Mouse (Mus musculus): ENCODE data around the gene Fgfr2. TPM values are rescaled to one million over a fixed set of nuclear protein-coding genes. Genes with fewer than 3 reads are reported as not detected.

The Fgfr2 gene
- polyA plus RNA-seq, 1 experiment from 2014 or later: 106 TPM

- H3K9me3 ChIP-seq (ENCODE audit: control insufficient read depth, low read length): no peaks in the 10 kb centered on the region
- 75% methylated on average over 10 of the region's 10 CpGs for WGBS
- H3K36me3 ChIP-seq (ENCODE audit: control insufficient read depth, insufficient read depth, low read length): no peaks in the 10 kb centered on the region
- no peak overlapping the region for H3K9ac ChIP-seq (ENCODE audit: low read depth, low read length)
- H3K4me2 ChIP-seq (ENCODE audit: low read depth, low read length): no peak overlapping the region
- no peaks in the 10 kb centered on the region for H3K4me1 ChIP-seq (ENCODE audit: control insufficient read depth, insufficient read depth, low read length)
- no peaks in the 10 kb centered on the region for H3K27me3 ChIP-seq (replicated peaks; ENCODE audit: control insufficient read depth, insufficient read depth, low read length)
- ATAC-seq (ENCODE audit: low read depth): no peak
- H3K4me3 ChIP-seq (ENCODE audit: low read depth, low read length): no peak overlapping the region
- DNase-seq (ENCODE audit: low spot score): no peak
- H3K27ac ChIP-seq (replicated peaks; ENCODE audit: low read depth, low read length): no peak overlapping the region
Measured at GRCm38 (mm10) chr7:130819624-130820023, 2303.5 kb downstream of the Fgfr2 start.

GRCm38 (mm10) chr7:130818813-130819212 is 2304.3 kb downstream of the Fgfr2 start:
- H3K36me3 ChIP-seq (ENCODE audit: control insufficient read depth, insufficient read depth, low read length): no peaks in the 10 kb centered on the region
- no peak overlapping the region for H3K4me3 ChIP-seq (ENCODE audit: low read depth, low read length)
- no peaks in the 10 kb centered on the region for H3K27me3 ChIP-seq (replicated peaks; ENCODE audit: control insufficient read depth, insufficient read depth, low read length)
- H3K27ac ChIP-seq (replicated peaks; ENCODE audit: low read depth, low read length): no peak overlapping the region
- H3K9me3 ChIP-seq (ENCODE audit: control insufficient read depth, low read length): no peaks in the 10 kb centered on the region
- H3K9ac ChIP-seq (ENCODE audit: low read depth, low read length): no peak overlapping the region
- WGBS: 75% methylated on average over 5 of the region's 5 CpGs
- no peaks in the 10 kb centered on the region for H3K4me1 ChIP-seq (ENCODE audit: control insufficient read depth, insufficient read depth, low read length)
- no peak for ATAC-seq (ENCODE audit: low read depth)
- DNase-seq (ENCODE audit: low spot score): no peak
- H3K4me2 ChIP-seq (ENCODE audit: low read depth, low read length): no peak overlapping the region

- H3K27me3 ChIP-seq (replicated peaks; ENCODE audit: control insufficient read depth, insufficient read depth, low read length): no peaks in the 10 kb centered on the region
- WGBS: 76% methylated on average over 7 of the region's 7 CpGs
Measured at GRCm38 (mm10) chr7:130816243-130816642, 2306.9 kb downstream of the Fgfr2 start.

GRCm38 (mm10) chr7:130815601-130816000 is 2307.5 kb downstream of the Fgfr2 start:
- H3K27ac ChIP-seq (replicated peaks; ENCODE audit: low read depth, low read length): no peak overlapping the region

More at GRCm38 (mm10) chr7:130816243-130816642, 2306.9 kb downstream of the Fgfr2 start:
- H3K4me2 ChIP-seq (ENCODE audit: low read depth, low read length): no peak overlapping the region
- H3K9ac ChIP-seq (ENCODE audit: low read depth, low read length): no peak overlapping the region
- no peak overlapping the region for H3K4me3 ChIP-seq (ENCODE audit: low read depth, low read length)
- ATAC-seq (ENCODE audit: low read depth) (no peak), DNase-seq (ENCODE audit: low spot score) (no peak)
- no peaks in the 10 kb centered on the region for H3K9me3 ChIP-seq (ENCODE audit: control insufficient read depth, low read length)
- H3K4me1 ChIP-seq (ENCODE audit: control insufficient read depth, insufficient read depth, low read length): no peaks in the 10 kb centered on the region
- no peak overlapping the region for H3K27ac ChIP-seq (replicated peaks; ENCODE audit: low read depth, low read length)
- H3K36me3 ChIP-seq (ENCODE audit: control insufficient read depth, insufficient read depth, low read length): no peaks in the 10 kb centered on the region

GRCm38 (mm10) chr7:130812407-130812806 is 2310.7 kb downstream of the Fgfr2 start:
- Histone ChIP-seq H3K4me1 (ENCODE audit: control insufficient read depth, insufficient read depth, low read length) (no peaks in the 10 kb centered on the region), H3K27ac (replicated peaks; ENCODE audit: low read depth, low read length) (no peak overlapping the region), H3K9me3 (ENCODE audit: control insufficient read depth, low read length) (no peaks in the 10 kb centered on the region), H3K27me3 (replicated peaks; ENCODE audit: control insufficient read depth, insufficient read depth, low read length) (no peaks in the 10 kb centered on the region), H3K4me3 (ENCODE audit: low read depth, low read length) (no peak overlapping the region), H3K9ac (ENCODE audit: low read depth, low read length) (no peak overlapping the region), H3K36me3 (ENCODE audit: control insufficient read depth, insufficient read depth, low read length) (no peaks in the 10 kb centered on the region), H3K4me2 (ENCODE audit: low read depth, low read length) (peak overlapping the region; percentile 12; the same call in 1 of the 2 replicates)
- ATAC-seq (ENCODE audit: low read depth) (no peak), DNase-seq (ENCODE audit: low spot score) (no peak)
- 43% methylated on average over 16 of the region's 16 CpGs for WGBS

More at GRCm38 (mm10) chr7:130815601-130816000, 2307.5 kb downstream of the Fgfr2 start:
- ATAC-seq (ENCODE audit: low read depth) (no peak), DNase-seq (ENCODE audit: low spot score) (no peak)
- Histone ChIP-seq H3K27me3 (replicated peaks; ENCODE audit: control insufficient read depth, insufficient read depth, low read length) (no peaks in the 10 kb centered on the region), H3K9ac (ENCODE audit: low read depth, low read length) (no peak overlapping the region), H3K9me3 (ENCODE audit: control insufficient read depth, low read length) (no peaks in the 10 kb centered on the region), H3K4me2 (ENCODE audit: low read depth, low read length) (no peak overlapping the region), H3K36me3 (ENCODE audit: control insufficient read depth, insufficient read depth, low read length) (no peaks in the 10 kb centered on the region), H3K4me3 (ENCODE audit: low read depth, low read length) (no peak overlapping the region), H3K4me1 (ENCODE audit: control insufficient read depth, insufficient read depth, low read length) (no peaks in the 10 kb centered on the region)
- 91% methylated on average over 10 of the region's 10 CpGs for WGBS

GRCm38 (mm10) chr7:130810238-130810637 is 2312.9 kb downstream of the Fgfr2 start:
- DNase-seq (ENCODE audit: low spot score) (no peak), ATAC-seq (ENCODE audit: low read depth) (no peak)
- Histone ChIP-seq H3K9me3 (ENCODE audit: control insufficient read depth, low read length) (no peaks in the 10 kb centered on the region), H3K27ac (replicated peaks; ENCODE audit: low read depth, low read length) (no peak overlapping the region), H3K36me3 (ENCODE audit: control insufficient read depth, insufficient read depth, low read length) (no peaks in the 10 kb centered on the region), H3K4me1 (ENCODE audit: control insufficient read depth, insufficient read depth, low read length) (no peaks in the 10 kb centered on the region), H3K9ac (ENCODE audit: low read depth, low read length) (no peak overlapping the region), H3K27me3 (replicated peaks; ENCODE audit: control insufficient read depth, insufficient read depth, low read length) (no peaks in the 10 kb centered on the region), H3K4me2 (ENCODE audit: low read depth, low read length) (no peak overlapping the region), H3K4me3 (ENCODE audit: low read depth, low read length) (no peak overlapping the region)
- WGBS: 86% methylated on average over 4 of the region's 4 CpGs

GRCm38 (mm10) chr7:130808694-130809093 is 2314.5 kb downstream of the Fgfr2 start:
- H3K9ac ChIP-seq (ENCODE audit: low read depth, low read length): no peak overlapping the region
- ATAC-seq (ENCODE audit: low read depth): no peak
- H3K9me3 ChIP-seq (ENCODE audit: control insufficient read depth, low read length): no peaks in the 10 kb centered on the region
- no peak overlapping the region for H3K27ac ChIP-seq (replicated peaks; ENCODE audit: low read depth, low read length)
- no peak for DNase-seq (ENCODE audit: low spot score)
- H3K4me3 ChIP-seq (ENCODE audit: low read depth, low read length): no peak overlapping the region
- H3K36me3 ChIP-seq (ENCODE audit: control insufficient read depth, insufficient read depth, low read length): no peaks in the 10 kb centered on the region
- WGBS: 55% methylated on average over 6 of the region's 6 CpGs
- no peaks in the 10 kb centered on the region for H3K27me3 ChIP-seq (replicated peaks; ENCODE audit: control insufficient read depth, insufficient read depth, low read length)
- H3K4me2 ChIP-seq (ENCODE audit: low read depth, low read length): no peak overlapping the region
- no peaks in the 10 kb centered on the region for H3K4me1 ChIP-seq (ENCODE audit: control insufficient read depth, insufficient read depth, low read length)

GRCm38 (mm10) chr7:130807749-130808148 is 2315.4 kb downstream of the Fgfr2 start:
- ATAC-seq (ENCODE audit: low read depth): peak; percentile 50; the same call in 1 of the 2 replicates

GRCm38 (mm10) chr7:130804991-130805390 is 2318.2 kb downstream of the Fgfr2 start:
- no peak for DNase-seq (ENCODE audit: low spot score)
- Histone ChIP-seq H3K4me3 (ENCODE audit: low read depth, low read length) (no peak overlapping the region), H3K27ac (replicated peaks; ENCODE audit: low read depth, low read length) (no peak overlapping the region), H3K4me2 (ENCODE audit: low read depth, low read length) (no peak overlapping the region), H3K36me3 (ENCODE audit: control insufficient read depth, insufficient read depth, low read length) (no peaks in the 10 kb centered on the region), H3K9ac (ENCODE audit: low read depth, low read length) (no peak overlapping the region), H3K4me1 (ENCODE audit: control insufficient read depth, insufficient read depth, low read length) (no peaks in the 10 kb centered on the region), H3K9me3 (ENCODE audit: control insufficient read depth, low read length) (no peaks in the 10 kb centered on the region), H3K27me3 (replicated peaks; ENCODE audit: control insufficient read depth, insufficient read depth, low read length) (no peaks in the 10 kb centered on the region)
- no peak for ATAC-seq (ENCODE audit: low read depth)
- 83% methylated on average over 5 of the region's 5 CpGs for WGBS

More at GRCm38 (mm10) chr7:130807749-130808148, 2315.4 kb downstream of the Fgfr2 start:
- Histone ChIP-seq H3K4me2 (ENCODE audit: low read depth, low read length) (no peak overlapping the region), H3K27ac (replicated peaks; ENCODE audit: low read depth, low read length) (no peak overlapping the region), H3K36me3 (ENCODE audit: control insufficient read depth, insufficient read depth, low read length) (no peaks in the 10 kb centered on the region), H3K9ac (ENCODE audit: low read depth, low read length) (no peak overlapping the region), H3K4me1 (ENCODE audit: control insufficient read depth, insufficient read depth, low read length) (no peaks in the 10 kb centered on the region), H3K9me3 (ENCODE audit: control insufficient read depth, low read length) (no peaks in the 10 kb centered on the region), H3K27me3 (replicated peaks; ENCODE audit: control insufficient read depth, insufficient read depth, low read length) (no peaks in the 10 kb centered on the region), H3K4me3 (ENCODE audit: low read depth, low read length) (no peak overlapping the region)
- DNase-seq (ENCODE audit: low spot score): peak; percentile 68
- 60% methylated on average over 8 of the region's 8 CpGs for WGBS
